Mouse (Mus musculus): ENCODE measurements around the gene Ucn2. TPM values are rescaled to one million over a fixed set of nuclear protein-coding genes. Genes with fewer than 3 reads are reported as not detected.

Ucn2 gene
- total RNA-seq, 2 experiments from 2014 or later, result not detected

- no peak for DNase-seq (ENCODE audit: low spot score in 2 of 2)
These were observed 43.1 kb downstream of the Ucn2 start for GRCm38 (mm10) chr9:109028919-109029318.

GRCm38 (mm10) chr9:109030312-109030711 is 44.5 kb downstream of the Ucn2 start:
- no peak for DNase-seq (ENCODE audit: low spot score in 2 of 2)

GRCm38 (mm10) chr9:109031001-109031400 is 45.2 kb downstream of the Ucn2 start:
- no peak for DNase-seq (ENCODE audit: low spot score in 2 of 2)

- DNase-seq (ENCODE audit: low spot score in 2 of 2), result no peak
These were observed 45.9 kb downstream of the Ucn2 start for GRCm38 (mm10) chr9:109031686-109032085.

- DNase-seq (ENCODE audit: low spot score in 2 of 2), result no peak
These were observed 46.6 kb downstream of the Ucn2 start for GRCm38 (mm10) chr9:109032435-109032834.

Small RNA genes lying within 50 kb of the gene (microRNA-seq; reads per million reads assigned to microRNA genes)
- gene Mir711, result 0 reads per million in 2 experiments

Other genes with a start within 250 kb of the Ucn2 start
- gene Ip6k2, start 202.2 kb upstream of the Ucn2 start, total RNA-seq (2021), result 100 to 1,000 TPM; 201 to 212 TPM
- 10 to 100 TPM; 47.2 to 52.3 TPM for gene Nckipsd, start 177.6 kb upstream of the Ucn2 start, total RNA-seq (2021)
- 10 to 100 TPM; 54.2 to 57.1 TPM for gene Celsr3, start 159.7 kb upstream of the Ucn2 start, total RNA-seq (2021)
- gene Slc26a6, start 132.7 kb upstream of the Ucn2 start, total RNA-seq (2021), result 10 to 100 TPM; 31.5 to 33.6 TPM
- under 1 TPM; 0.37 to 0.43 TPM for gene Tmem89, start 71.4 kb upstream of the Ucn2 start, total RNA-seq (2021)
- 100 to 1,000 TPM; 388 to 394 TPM for gene Uqcrc1, start 49.4 kb upstream of the Ucn2 start, total RNA-seq (2021)
- gene Col7a1, start 32.4 kb upstream of the Ucn2 start, total RNA-seq (2021), result 1 to 10 TPM; 5.0 TPM
- gene Pfkfb4, start 5.8 kb downstream of the Ucn2 start, total RNA-seq (2021), result 10 to 100 TPM; 13.7 to 17.8 TPM
- gene Shisa5, start 52.6 kb downstream of the Ucn2 start, total RNA-seq (2021), result 10 to 100 TPM; 42.5 to 49.9 TPM
- 10 to 100 TPM in 1 of 2 experiments, 1 to 10 TPM in 1; 9.9 to 10.8 TPM for gene Trex1, start 73.7 kb downstream of the Ucn2 start, total RNA-seq (2021)
- gene Atrip, start 88.1 kb downstream of the Ucn2 start, total RNA-seq (2021), result 10 to 100 TPM; 27.3 to 31.7 TPM
- 1 to 10 TPM; 7.4 to 9.4 TPM for gene Ccdc51, start 96.5 kb downstream of the Ucn2 start, total RNA-seq (2021)
- gene Tma7, start 96.6 kb downstream of the Ucn2 start, total RNA-seq (2021), result 100 to 1,000 TPM; 304 to 316 TPM
- 10 to 100 TPM; 90.5 to 91.9 TPM for gene Plxnb1, start 109.4 kb downstream of the Ucn2 start, total RNA-seq (2021)
- not detected for gene Fbxw21, start 176.0 kb downstream of the Ucn2 start, total RNA-seq (2021)
- gene Fbxw13, start 210.0 kb downstream of the Ucn2 start, total RNA-seq (2021), result not detected
- not detected for gene Fbxw20, start 248.7 kb downstream of the Ucn2 start, total RNA-seq (2021)

All from layer of hippocampus, postnatal 14 days (tissue).